Mouse (Mus musculus): Measurements from ENCODE around the gene P4hb. TPM values are rescaled to one million over a fixed set of nuclear protein-coding genes. Genes with fewer than 3 reads are reported as not detected.
"Not testable (repeated sequence)": the region's sequence is repeated elsewhere in the genome, so short reads cannot be mapped to it uniquely, and the experiment has no call there.

P4hb gene
- polyA plus RNA-seq, 2 experiments from 2014 or later = 162 to 169 TPM

- ATAC-seq = no peak
Measured at GRCm38 (mm10) chr11:120538485-120538884, 34.6 kb downstream of the P4hb start.

GRCm38 (mm10) chr11:120535804-120536203, 37.2 kb downstream of the P4hb start:
- ATAC-seq = no peak

- ATAC-seq = no peak
Measured at GRCm38 (mm10) chr11:120535145-120535544, 37.9 kb downstream of the P4hb start.

GRCm38 (mm10) chr11:120534093-120534492, 39.0 kb downstream of the P4hb start:
- ATAC-seq = no peak

- ATAC-seq = no peak
Measured at GRCm38 (mm10) chr11:120531646-120532045, 41.4 kb downstream of the P4hb start.

- ATAC-seq = no peak
Measured at GRCm38 (mm10) chr11:120530085-120530964, 42.7 kb downstream of the P4hb start, which contains the start of gene Gcgr. Gene Gcgr (plus strand): TSS chr11:120530699.

GRCm38 (mm10) chr11:120528903-120529302, 44.1 kb downstream of the P4hb start:
- no peak for ATAC-seq

GRCm38 (mm10) chr11:120527690-120528354, 45.2 kb downstream of the P4hb start:
- no peak for ATAC-seq

- no peak for ATAC-seq
Measured at GRCm38 (mm10) chr11:120525959-120526358, 47.1 kb downstream of the P4hb start.

- ATAC-seq = no peak
Measured at GRCm38 (mm10) chr11:120522581-120522980, 50.5 kb downstream of the P4hb start.

GRCm38 (mm10) chr11:120520967-120521540, 52.0 kb downstream of the P4hb start:
- ATAC-seq = no peak

GRCm38 (mm10) chr11:120520498-120520897, 52.6 kb downstream of the P4hb start:
- ATAC-seq = no peak

GRCm38 (mm10) chr11:120519738-120520137, 53.3 kb downstream of the P4hb start:
- no peak for ATAC-seq

- no peak for ATAC-seq
Measured at GRCm38 (mm10) chr11:120518558-120518957, 54.5 kb downstream of the P4hb start.

- no peak for ATAC-seq
Measured at GRCm38 (mm10) chr11:120518027-120518426, 55.0 kb downstream of the P4hb start.

GRCm38 (mm10) chr11:120517147-120517546, 55.9 kb downstream of the P4hb start:
- no peak for ATAC-seq

- ATAC-seq = peak; percentile 64
Measured at GRCm38 (mm10) chr11:120515611-120516010, 57.4 kb downstream of the P4hb start.

GRCm38 (mm10) chr11:120514262-120514661, 58.8 kb downstream of the P4hb start:
- not testable (repeated sequence) for ATAC-seq

GRCm38 (mm10) chr11:120512790-120513453, 60.1 kb downstream of the P4hb start:
- ATAC-seq = no peak

GRCm38 (mm10) chr11:120510375-120511030, 62.5 kb downstream of the P4hb start:
- peak; percentile 49 for ATAC-seq

All from CD4-positive, CD25-positive, alpha-beta regulatory T cell, adult 4 months (primary cell).